Mouse (Mus musculus) erythroid progenitor cell, adult 5-6 weeks (primary cell): Measurements from ENCODE around the gene Dffa. TPM values are rescaled to one million over a fixed set of nuclear protein-coding genes. Genes with fewer than 3 reads are reported as not detected.
"Not testable (repeated sequence)": the region's sequence is repeated elsewhere in the genome, so short reads cannot be mapped to it uniquely, and the experiment has no call there.

ENCODE experiments used
- ATAC-seq: replicated peaks from 2 replicates; pipeline ENCODE4 v1.8.0; 2016; ENCODE audit warnings: moderate number of reproducible peaks, mild to moderate bottlenecking, moderate TSS enrichment, inconsistent platforms; ENCODE audit not compliant: poor library complexity, low FRiP score, severe bottlenecking
- total RNA-seq, 2 experiments: library from RNA; stranded (forward) in 1 of 2; stranded (reverse) in 1 of 2; fragments of 150-400 nt in 1 of 2; fragments of 186-747, 209-891 nt in 1 of 2; gene quantifications; 2 replicates each; pipeline versions ENCODE4 v1.2.3 to v1.2.4; 2015 to 2017; ENCODE audit warnings: low replicate concordance in 2 of 2

Dffa gene
- total RNA-seq, 2 experiments from 2014 or later, result 3.0 to 10.5 TPM

DNA sequence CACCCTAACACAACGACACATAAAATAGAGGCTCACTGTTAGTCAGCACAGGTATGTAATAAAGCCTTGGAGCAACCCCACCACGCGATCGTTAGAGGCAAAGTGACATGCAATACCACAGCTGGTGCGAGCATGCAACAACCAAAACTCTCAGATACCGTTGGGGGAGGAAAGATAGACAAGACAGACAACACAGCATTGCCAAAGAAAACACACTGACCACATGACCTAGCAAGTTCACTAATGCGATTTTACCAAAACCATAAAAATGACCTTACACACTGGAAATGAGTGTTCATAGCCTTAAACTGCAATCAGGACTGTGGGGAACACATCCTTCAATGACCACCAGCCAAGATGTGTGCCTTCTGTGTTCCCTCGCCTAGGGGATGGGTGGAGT is 12.6 kb upstream of the Dffa start:
- ATAC-seq, result no peak

- ATAC-seq, result no peak
Measured at GRCm38 (mm10) chr4:149097956-149098355, 6.0 kb upstream of the Dffa start.

GRCm38 (mm10) chr4:149098571-149098970 is 5.4 kb upstream of the Dffa start:
- no peak for ATAC-seq

GRCm38 (mm10) chr4:149099369-149100017 is 4.5 kb upstream of the Dffa start, which contains the start of gene Pex14:
TSS of gene Pex14 (minus strand) at chr4:149099876.
- ATAC-seq, result peak; percentile 86

- ATAC-seq, result not testable (repeated sequence)
Measured at GRCm38 (mm10) chr4:149100449-149100848, 3.5 kb upstream of the Dffa start.

- no peak for ATAC-seq
Measured at GRCm38 (mm10) chr4:149101456-149101855, 2.5 kb upstream of the Dffa start.

DNA sequence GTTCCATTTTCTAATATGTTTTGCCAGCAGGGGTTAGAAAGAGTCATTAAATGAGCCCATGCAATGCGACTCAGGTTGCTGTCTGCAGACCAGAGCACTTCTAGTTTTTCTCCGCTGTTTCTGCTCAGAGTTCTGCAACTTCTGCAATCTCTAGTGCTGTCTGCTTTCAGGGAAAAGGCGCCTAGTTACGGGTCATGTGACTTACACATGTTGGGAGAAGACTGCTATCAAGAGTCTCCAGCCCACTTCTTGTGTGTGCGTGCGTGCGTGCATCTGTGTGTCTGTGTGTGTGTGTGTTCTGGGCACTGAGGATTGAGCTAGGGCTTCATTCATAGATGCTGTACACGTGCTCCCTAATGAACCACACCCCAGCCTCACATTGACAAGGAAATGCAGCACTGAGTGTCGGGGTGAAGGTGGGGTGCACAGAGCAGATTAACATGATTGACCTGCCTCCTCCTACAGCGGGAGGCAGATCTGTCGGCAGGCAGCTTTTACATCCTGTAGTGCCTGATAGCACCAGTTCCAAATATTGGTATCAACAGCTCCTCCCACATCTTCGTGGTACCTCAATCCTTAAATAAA is 16.1 kb downstream of the Dffa start:
- not testable (repeated sequence) for ATAC-seq

DNA sequence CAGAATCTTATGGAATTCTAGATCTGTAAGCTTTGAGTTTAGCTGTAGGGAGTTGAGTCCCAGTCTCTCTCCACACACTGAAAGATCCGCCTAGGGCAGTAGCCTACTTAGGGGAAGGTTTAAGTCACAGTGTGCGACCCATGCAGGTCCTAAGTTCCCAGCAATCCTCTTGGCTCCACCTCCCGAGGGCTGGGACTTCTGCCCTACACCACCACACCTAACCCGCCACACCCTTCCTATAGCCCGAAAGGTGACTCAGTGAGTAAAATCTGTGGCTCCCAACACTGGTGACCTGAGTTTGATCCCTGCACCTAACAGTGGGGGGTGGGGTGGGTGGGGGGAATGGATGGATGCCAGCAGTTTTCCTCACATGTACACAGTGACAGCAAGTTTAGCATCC is 19.5 kb downstream of the Dffa start:
- no peak for ATAC-seq

GRCm38 (mm10) chr4:149125341-149126114 is 21.6 kb downstream of the Dffa start:
- no peak for ATAC-seq

DNA sequence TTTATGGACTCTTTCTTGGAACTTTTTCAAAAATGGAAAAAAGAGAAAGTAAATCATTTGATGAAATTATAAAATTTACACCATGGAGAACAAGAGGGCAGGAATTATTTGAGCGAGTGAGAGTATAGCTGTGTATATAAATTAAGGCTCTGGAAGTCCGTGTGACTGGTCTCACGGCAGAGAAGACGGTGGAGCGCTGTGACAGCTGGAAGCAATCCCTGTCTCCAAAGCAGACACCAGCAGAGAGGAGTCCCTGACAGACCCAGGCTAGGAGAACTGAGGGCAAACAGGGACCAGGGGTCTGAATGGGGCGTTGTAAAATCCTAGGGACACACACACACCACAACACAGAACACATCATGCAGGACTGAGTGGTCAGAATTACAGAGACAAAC is 22.2 kb downstream of the Dffa start:
- no peak for ATAC-seq

GRCm38 (mm10) chr4:149126663-149127062 is 22.7 kb downstream of the Dffa start, which contains the start of gene Cort:
TSS of gene Cort (minus strand) at chr4:149126763.
- no peak for ATAC-seq

DNA sequence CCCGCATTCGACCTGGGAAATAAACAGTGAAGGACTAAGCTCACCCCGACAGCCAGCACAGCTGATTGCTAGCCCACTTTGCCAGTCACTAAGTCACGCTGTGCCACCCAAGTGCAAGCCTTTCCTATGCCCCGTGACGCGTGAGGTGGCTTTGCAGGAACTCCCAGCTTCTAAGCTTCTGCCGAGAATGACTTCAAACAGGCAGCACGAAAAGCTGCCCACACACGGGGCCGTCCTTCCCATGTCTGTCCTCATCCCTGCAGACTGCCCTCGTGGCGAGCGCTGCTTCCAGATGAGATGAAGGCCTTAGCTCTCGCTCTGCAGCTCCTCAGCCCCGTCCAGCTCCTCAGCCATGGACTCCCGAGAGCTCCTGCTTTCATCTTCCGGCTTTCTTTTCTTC is 24.5 kb downstream of the Dffa start:
- ATAC-seq, result no peak

GRCm38 (mm10) chr4:149131021-149131752 is 27.2 kb downstream of the Dffa start:
- no peak for ATAC-seq

DNA sequence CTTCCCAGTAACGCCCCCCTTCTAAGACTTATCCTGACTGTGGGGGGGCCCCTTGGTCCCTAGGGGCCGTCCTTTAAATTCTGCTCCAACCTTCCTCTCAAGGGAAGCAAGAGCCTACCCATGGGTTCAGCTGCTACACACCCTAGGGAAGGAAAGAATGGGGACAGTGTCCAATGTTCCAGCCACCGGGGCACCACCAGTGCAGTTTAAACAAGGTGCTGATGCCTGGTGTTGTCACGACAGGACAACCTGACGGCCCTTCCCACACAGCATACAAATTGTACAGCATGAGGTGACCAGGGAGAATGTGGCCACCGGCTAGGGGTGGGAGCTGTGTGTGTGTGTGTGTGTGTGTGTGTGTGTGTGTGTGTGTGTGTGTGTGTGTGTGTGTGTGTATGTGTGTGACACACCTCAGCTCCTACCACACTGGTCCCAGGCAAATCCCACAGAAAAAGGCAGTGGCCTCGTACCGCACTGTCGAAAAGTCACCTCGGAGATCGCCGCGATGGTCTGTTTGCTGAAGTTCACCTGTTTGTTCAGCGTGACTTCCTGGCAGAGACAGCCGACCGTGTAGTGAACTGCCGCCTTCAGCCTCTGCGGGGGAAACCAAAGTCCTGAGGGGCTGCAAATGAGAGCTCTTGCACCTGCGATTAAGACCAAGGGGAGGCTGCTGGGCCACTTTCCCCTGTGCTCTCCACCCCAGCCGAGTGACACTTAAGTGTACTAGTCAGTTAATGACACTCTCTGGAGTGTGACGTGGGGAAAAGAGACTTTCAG is 28.0 kb downstream of the Dffa start:
- no peak for ATAC-seq

DNA sequence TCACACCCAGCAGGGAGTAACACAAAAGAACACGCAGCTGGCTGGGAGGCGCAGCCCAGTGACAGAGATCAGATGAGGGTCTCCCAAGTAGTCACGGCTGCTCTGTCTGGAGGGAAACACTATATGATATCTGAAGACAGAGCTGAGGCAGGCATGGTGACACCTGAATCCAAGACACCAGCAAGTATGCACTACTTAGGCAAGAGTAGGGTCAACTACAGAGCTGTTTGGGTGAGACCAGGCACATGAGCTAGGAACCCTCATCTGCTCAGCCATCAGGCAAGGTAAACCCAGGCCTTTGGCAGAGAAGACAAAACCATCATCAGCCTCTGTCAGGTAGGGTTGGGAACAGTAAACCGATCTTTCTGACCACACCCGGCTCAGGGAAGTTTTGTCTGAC is 29.4 kb downstream of the Dffa start:
- ATAC-seq, result no peak

GRCm38 (mm10) chr4:149136116-149136850 is 32.3 kb downstream of the Dffa start:
- no peak for ATAC-seq

DNA sequence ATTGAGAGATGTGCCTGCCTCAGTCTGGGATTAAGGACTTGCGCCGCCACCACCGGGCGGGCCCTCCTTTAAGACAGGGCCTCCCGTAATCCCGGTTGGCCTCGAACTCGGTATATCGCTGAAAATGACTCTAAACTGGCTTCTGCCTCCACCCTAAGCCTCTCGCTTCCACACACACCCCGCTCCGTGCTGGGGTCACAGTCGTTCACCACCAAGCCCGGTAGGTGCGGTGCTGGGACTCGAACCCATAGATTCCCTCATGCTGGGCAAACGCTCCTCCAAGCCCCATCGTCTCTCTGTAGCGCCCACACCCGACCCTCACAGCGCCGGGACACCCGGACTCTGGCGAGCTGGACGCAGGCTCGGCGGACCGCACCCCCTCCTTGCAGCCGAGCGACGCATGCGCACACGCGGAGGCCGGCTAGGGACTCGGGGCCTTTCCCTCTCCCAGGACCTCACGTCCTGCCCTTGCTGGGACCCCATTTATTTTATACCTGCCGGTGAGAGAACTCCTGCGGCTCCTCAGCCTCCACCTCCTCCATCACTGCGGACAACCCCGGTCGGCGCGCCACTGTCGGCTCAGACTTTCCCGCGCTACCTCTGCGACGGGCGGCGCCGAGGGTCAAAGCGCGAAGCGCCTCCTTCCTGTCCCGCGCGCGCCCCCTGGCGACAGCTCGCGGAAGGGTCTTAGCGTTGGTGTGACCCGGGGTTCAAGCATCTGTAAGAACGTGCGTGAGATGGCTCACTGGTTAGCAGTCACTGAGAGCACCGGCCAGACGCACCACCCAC is 33.2 kb downstream of the Dffa start, which contains the start of gene Cenps:
Cenps (minus strand) TSS at position 648 of the 789 bp plus-strand sequence.
- peak; percentile 95 for ATAC-seq

GRCm38 (mm10) chr4:149138515-149138914 is 34.6 kb downstream of the Dffa start:
- no peak for ATAC-seq
